Comparison of ENCODE assay signal across 8 mouse cellular contexts in genomic region chr13:110368556-110369040, GRCm38 (mm10). TPM values are rescaled to one million over a fixed set of nuclear protein-coding genes. Genes with fewer than 3 reads are reported as not detected.
DNase-seq lines count a peak whose midpoint lies in the region; ATAC-seq and TF ChIP-seq lines count a peak whose summit lies in the region.
"Not testable (repeated sequence)": the region's sequence is repeated elsewhere in the genome, so short reads cannot be mapped to it uniquely, and the experiment has no call there.

No protein-coding gene starts in this region.

- not testable (repeated sequence) for H3K27me3 ChIP-seq in midbrain, embryonic 11.5 days (ENCODE audit: control insufficient read depth, insufficient read depth, low read length)

- intact Hi-C loops in left cerebral cortex, adult 2 months (cut with DNase I), result loop anchor here (1.0 to 5.0 kb wide), 2 partner anchors 91 to 306 kb away; no protein-coding TSS in a partner anchor

- not testable (repeated sequence) for H3K9ac ChIP-seq in midbrain, embryonic 11.5 days (ENCODE audit: low read length)

- H3K4me1 ChIP-seq in midbrain, embryonic 11.5 days (ENCODE audit: control insufficient read depth, insufficient read depth, low read length), result not testable (repeated sequence)

- peak; percentile 62 for DNase-seq in MN1 (ENCODE audit: low spot score)
- peak; percentile 89 for DNase-seq in cerebellum, adult 9-10 months
- DNase-seq in frontal cortex, postnatal 25 days (ENCODE audit: low spot score in 2 of 2), result peak; percentile 50 to 56
- DNase-seq in left cerebral cortex, adult 2 months (ENCODE audit: extremely low spot score in 1 of 2, low spot score in 2 of 2), result peak; percentile 51 to 70
- DNase-seq in midbrain, embryonic 11.5 days (ENCODE audit: low spot score, missing footprints), result peak; percentile 85
- peak; percentile 71 for DNase-seq in right cerebral cortex, postnatal 14 days
- DNase-seq in urinary bladder, postnatal 14 days (ENCODE audit: low spot score), result peak; percentile 35

- not testable (repeated sequence) for H3K27ac ChIP-seq in left cerebral cortex, adult 2 months; midbrain, embryonic 11.5 days (ENCODE audit: low read depth, low read length)

- not testable (repeated sequence) for H3K4me3 ChIP-seq in left cerebral cortex, adult 2 months; midbrain, embryonic 11.5 days (ENCODE audit: low read depth, low read length)

- peak; percentile 94; the same call in 1 of the 2 replicates for TF ChIP-seq CTCF in left cerebral cortex, adult 2 months (IDR thresholded peaks at IDR 0.05)

- H3K4me2 ChIP-seq in midbrain, embryonic 11.5 days, result not testable (repeated sequence)

- peak; percentile 81 for ATAC-seq in inflammation-experienced regulatory T-cells, adult 6 months
- peak; percentile 71 for ATAC-seq in midbrain, embryonic 11.5 days (ENCODE audit: low FRiP score)

- not testable (repeated sequence) for H3K9me3 ChIP-seq in midbrain, embryonic 11.5 days (ENCODE audit: control insufficient read depth, low read length)

- WGBS in midbrain, embryonic 11.5 days, result 57% methylated on average over 6 of the region's 6 CpGs

- H3K36me3 ChIP-seq in midbrain, embryonic 11.5 days (ENCODE audit: control insufficient read depth, insufficient read depth, low read length), result not testable (repeated sequence)

RNA-seq across cellular contexts. Expression of gene Gapt, which starts 11.6 kb away (rescaled TPM):
- polyA plus RNA-seq in inflammation-experienced regulatory T-cells, adult 6 months (2017; shearing (Covaris generic)), result under 1 TPM in 1 of 3 experiments, not detected in 2; 0.29 TPM
- not detected for total RNA-seq in left cerebral cortex, adult 2 months (2021)
- polyA plus RNA-seq in midbrain, embryonic 11.5 days (2014; fragmentation: Nextera tagmentation; extraction: Ambion mirVana), result 0.26 TPM in 1 of 2 replicates, not detected in the other

RNA-seq across cellular contexts. Expression of gene Plk2, which starts 26.2 kb away (rescaled TPM):
- 1 to 10 TPM; 1.6 to 4.5 (median 3.6) TPM for polyA plus RNA-seq in inflammation-experienced regulatory T-cells, adult 6 months (2017; shearing (Covaris generic))
- 100 to 1,000 TPM; 279 TPM for total RNA-seq in left cerebral cortex, adult 2 months (2021)
- 63.4 and 68.6 TPM in 2 replicates for polyA plus RNA-seq in midbrain, embryonic 11.5 days (2014; fragmentation: Nextera tagmentation; extraction: Ambion mirVana)

Comparison
In these comparisons a context has a peak if more than half of its experiments do, and no peak if none do; other contexts are left out.
1. DNase-seq: peak in every context shown above with its lines; median percentile 89 in cerebellum, adult 9-10 months; 85 in midbrain, embryonic 11.5 days; 71 in right cerebral cortex, postnatal 14 days; 62 in MN1; 60 in left cerebral cortex, adult 2 months; 53 in frontal cortex, postnatal 25 days; 35 in urinary bladder, postnatal 14 days.
2. RNA of gene Plk2, which starts 26.2 kb away (polyA plus RNA-seq): 63.4 to 68.6 TPM in midbrain, embryonic 11.5 days; 1.6 to 4.5 TPM in inflammation-experienced regulatory T-cells, adult 6 months; every median in the first group is over 10 times any median in the second.